Mouse (Mus musculus): ENCODE measurements around the gene Hspa12b. TPM values are rescaled to one million over a fixed set of nuclear protein-coding genes. Genes with fewer than 3 reads are reported as not detected.
A peak's percentile ranks its signal among the peaks of the same experiment; 100 is the strongest.
"Not testable (repeated sequence)": the region's sequence is repeated elsewhere in the genome, so short reads cannot be mapped to it uniquely, and the experiment has no call there.

The Hspa12b gene
- polyA plus RNA-seq, 1 experiment from 2014 or later: 9.1 TPM

DNA sequence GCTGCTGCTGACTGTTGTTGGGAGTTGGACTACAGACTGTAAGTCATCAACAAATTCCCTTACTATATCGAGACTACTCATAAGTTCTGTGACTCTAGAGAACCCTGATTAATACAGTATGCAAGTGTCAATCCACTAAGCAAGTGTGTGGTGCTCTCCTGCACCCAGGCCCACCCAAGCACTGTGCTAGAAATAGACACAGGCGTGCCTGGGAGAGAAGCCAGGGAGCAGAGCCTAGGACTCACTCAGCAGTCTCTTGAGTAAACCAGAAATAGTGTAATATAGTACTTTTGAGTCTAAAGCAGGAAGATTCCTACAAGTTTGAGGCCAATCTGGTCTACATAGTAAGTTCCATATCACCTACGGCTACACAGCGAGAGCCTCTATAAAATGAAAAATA, 23.1 kb upstream of the Hspa12b start:
- 84% methylated on average over 4 of the region's 4 CpGs for WGBS
- Histone ChIP-seq H3K9me3 (no peaks in the 10 kb centered on the region), H3K27ac (no peak overlapping the region), H3K36me3 (no peaks in the 10 kb centered on the region), H3K27me3 (replicated peaks) (no peaks in the 10 kb centered on the region), H3K4me2 (replicated peaks) (no peak overlapping the region), H3K4me1 (replicated peaks) (no peaks in the 10 kb centered on the region), H3K9ac (no peak overlapping the region), H3K4me3 (replicated peaks) (no peak overlapping the region)
- ATAC-seq: no peak

DNA sequence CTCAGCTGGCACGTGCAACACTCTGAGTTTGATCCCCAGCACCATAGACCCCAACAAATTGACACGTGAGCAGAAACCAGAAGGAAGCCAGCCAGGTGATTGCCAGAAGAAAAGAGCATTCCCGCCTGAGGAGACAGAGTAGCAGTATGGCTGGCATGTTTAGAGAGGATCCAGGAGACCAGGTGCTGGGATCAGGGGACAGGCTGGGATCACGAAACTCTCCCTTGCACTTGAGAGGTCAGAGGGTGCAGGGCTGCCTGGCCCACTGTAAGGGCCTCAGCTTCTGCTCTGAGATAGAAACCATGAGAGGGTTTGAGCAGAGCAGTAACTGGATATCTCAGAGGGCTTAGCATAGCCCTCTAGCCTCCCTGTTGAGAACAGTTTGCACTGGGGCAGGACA, 22.0 kb upstream of the Hspa12b start:
- not testable (repeated sequence) for H3K27me3 ChIP-seq (replicated peaks); H3K27ac ChIP-seq; H3K4me2 ChIP-seq (replicated peaks); H3K9ac ChIP-seq; H3K4me3 ChIP-seq (replicated peaks); H3K9me3 ChIP-seq; ATAC-seq; H3K4me1 ChIP-seq (replicated peaks); H3K36me3 ChIP-seq
- WGBS: 67% methylated on average over 4 of the region's 4 CpGs

DNA sequence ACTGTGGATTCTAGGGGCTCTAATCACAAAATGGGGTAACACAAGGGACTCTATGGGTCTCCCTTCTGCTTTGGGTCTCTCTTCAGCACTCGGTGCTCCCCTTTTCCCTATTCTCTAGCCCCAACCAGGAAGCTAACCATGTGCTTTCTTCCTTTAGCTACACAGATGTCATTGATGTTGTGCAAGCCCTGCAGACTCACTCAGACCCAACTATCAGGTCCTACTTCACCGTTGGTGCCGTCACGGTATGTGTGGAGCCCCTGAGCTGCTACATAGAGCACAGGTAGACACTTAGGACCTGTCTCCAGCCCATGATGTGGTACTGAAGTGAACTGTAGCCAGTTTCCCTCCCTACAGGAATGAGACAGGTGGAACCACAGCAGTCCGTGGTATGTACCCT, 21.1 kb upstream of the Hspa12b start:
- WGBS: 86% methylated on average over 5 of the region's 5 CpGs
- Histone ChIP-seq H3K4me3 (replicated peaks) (no peak overlapping the region), H3K4me1 (replicated peaks) (no peaks in the 10 kb centered on the region), H3K9me3 (no peaks in the 10 kb centered on the region), H3K36me3 (no peaks in the 10 kb centered on the region), H3K9ac (no peak overlapping the region), H3K27me3 (replicated peaks) (no peaks in the 10 kb centered on the region), H3K27ac (no peak overlapping the region), H3K4me2 (replicated peaks) (no peak overlapping the region)
- ATAC-seq: no peak

DNA sequence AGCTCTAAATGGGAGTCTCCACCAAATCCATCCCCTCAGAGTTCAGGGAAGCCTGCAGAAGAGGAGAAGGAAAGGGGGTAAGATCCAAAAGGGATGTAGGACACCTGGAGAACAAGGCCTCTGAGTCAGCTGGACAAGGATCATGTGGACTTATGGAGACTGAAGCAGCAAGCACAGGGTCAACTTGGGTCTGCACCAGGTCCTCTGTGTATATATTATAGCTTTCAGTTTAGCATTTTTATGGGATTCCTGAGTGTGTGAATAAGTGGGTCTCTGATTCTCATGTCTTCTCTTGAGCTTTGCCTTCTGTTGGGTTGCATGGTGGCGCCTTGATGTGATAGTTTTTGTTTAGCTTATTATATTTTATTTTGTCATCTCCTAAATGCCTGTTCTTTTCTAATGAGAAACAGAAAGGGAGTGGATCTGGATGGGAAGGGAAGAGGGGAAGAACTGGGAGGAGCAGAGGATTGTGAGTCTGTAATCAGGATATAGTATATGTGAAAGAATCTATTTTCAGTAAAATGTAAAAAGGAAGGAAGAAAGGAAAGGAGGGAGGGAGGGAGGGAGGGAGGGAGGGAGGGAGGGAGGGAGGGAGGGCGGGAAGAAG, 8.0 kb upstream of the Hspa12b start:
- Histone ChIP-seq H3K4me3 (replicated peaks) (no peak overlapping the region), H3K27ac (no peak overlapping the region), H3K4me1 (replicated peaks) (no peaks in the 10 kb centered on the region), H3K9me3 (no peaks in the 10 kb centered on the region), H3K4me2 (replicated peaks) (no peak overlapping the region), H3K9ac (no peak overlapping the region), H3K27me3 (replicated peaks) (no peaks in the 10 kb centered on the region), H3K36me3 (no peaks in the 10 kb centered on the region)
- WGBS: 55% methylated on average over 2 of the region's 2 CpGs
- peak; percentile 75; the same call in 1 of the 2 replicates for ATAC-seq

DNA sequence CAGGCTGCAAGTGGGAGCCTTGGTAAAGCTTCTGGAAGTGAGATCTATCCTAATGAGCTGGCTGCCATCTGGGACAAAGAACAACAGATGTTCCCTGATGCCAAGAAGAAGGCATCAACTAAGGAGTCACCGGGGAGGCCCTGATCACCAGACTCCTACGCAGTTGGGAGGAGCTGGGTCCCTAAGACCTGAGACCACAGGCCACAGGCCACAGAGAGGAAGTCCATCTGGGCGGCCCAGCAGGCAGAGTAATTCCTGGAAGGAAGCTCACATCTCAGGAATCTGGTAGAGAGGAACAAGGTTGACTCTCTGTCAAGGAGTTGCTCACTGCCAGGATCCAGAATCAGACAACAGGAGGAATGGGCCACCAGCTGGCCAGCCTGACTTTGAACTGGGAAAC, 2.9 kb upstream of the Hspa12b start:
- 80% methylated on average over 3 of the region's 3 CpGs for WGBS

GRCm38 (mm10) chr2:131125157-131125963, 1.7 kb upstream of the Hspa12b start:
- ATAC-seq: no peak
- no peaks in the 10 kb centered on the region for H3K27me3 ChIP-seq (replicated peaks)
- peaks cover 16% of the 10 kb centered on the region for H3K4me1 ChIP-seq (replicated peaks)
- H3K4me2 ChIP-seq (replicated peaks): no peak overlapping the region
- H3K27ac ChIP-seq: no peak overlapping the region
- 92% methylated on average over 9 of the region's 9 CpGs for WGBS
- H3K9ac ChIP-seq: no peak overlapping the region
- no peaks in the 10 kb centered on the region for H3K36me3 ChIP-seq
- H3K9me3 ChIP-seq: no peaks in the 10 kb centered on the region
- no peak overlapping the region for H3K4me3 ChIP-seq (replicated peaks)

More for the DNA sequence above, 2.9 kb upstream of the Hspa12b start:
- Histone ChIP-seq H3K9me3 (no peaks in the 10 kb centered on the region), H3K36me3 (no peaks in the 10 kb centered on the region), H3K27me3 (replicated peaks) (no peaks in the 10 kb centered on the region), H3K4me1 (replicated peaks) (peaks cover 12% of the 10 kb centered on the region), H3K9ac (no peak overlapping the region), H3K27ac (no peak overlapping the region), H3K4me2 (replicated peaks) (no peak overlapping the region), H3K4me3 (replicated peaks) (no peak overlapping the region)
- ATAC-seq: no peak

- H3K4me1 ChIP-seq (replicated peaks): peaks cover 16% of the 10 kb centered on the region
- ATAC-seq: no peak
- no peak overlapping the region for H3K4me3 ChIP-seq (replicated peaks)
- peak overlapping the region; percentile 59; the same call in 1 of the 2 replicates for H3K9ac ChIP-seq
- H3K9me3 ChIP-seq: no peaks in the 10 kb centered on the region
- WGBS: 67% methylated on average over 9 of the region's 9 CpGs
- H3K27me3 ChIP-seq (replicated peaks): no peaks in the 10 kb centered on the region
- H3K27ac ChIP-seq: no peak overlapping the region
- H3K4me2 ChIP-seq (replicated peaks): no peak overlapping the region
- H3K36me3 ChIP-seq: no peaks in the 10 kb centered on the region
Observed at GRCm38 (mm10) chr2:131125964-131126815, 890 bp upstream of the Hspa12b start.

- Histone ChIP-seq H3K4me2 (replicated peaks) (peak overlapping the region; percentile 88), H3K27ac (no peak overlapping the region), H3K4me1 (replicated peaks) (peaks cover 16% of the 10 kb centered on the region), H3K4me3 (replicated peaks) (peak overlapping the region; percentile 47), H3K36me3 (no peaks in the 10 kb centered on the region), H3K9me3 (no peaks in the 10 kb centered on the region), H3K9ac (no peak overlapping the region), H3K27me3 (replicated peaks) (no peaks in the 10 kb centered on the region)
- no peak for ATAC-seq
- WGBS: 75% methylated on average over 5 of the region's 5 CpGs
Observed at GRCm38 (mm10) chr2:131128211-131128610, 1.1 kb downstream of the Hspa12b start.

GRCm38 (mm10) chr2:131128636-131129157, 1.6 kb downstream of the Hspa12b start:
- H3K9me3 ChIP-seq: no peaks in the 10 kb centered on the region
- ATAC-seq: no peak
- H3K36me3 ChIP-seq: no peaks in the 10 kb centered on the region
- H3K4me2 ChIP-seq (replicated peaks): peak overlapping the region; percentile 88; the same call in 1 of the 2 replicates
- peaks cover 16% of the 10 kb centered on the region for H3K4me1 ChIP-seq (replicated peaks)
- H3K4me3 ChIP-seq (replicated peaks): no peak overlapping the region
- no peaks in the 10 kb centered on the region for H3K27me3 ChIP-seq (replicated peaks)
- no peak overlapping the region for H3K9ac ChIP-seq
- no peak overlapping the region for H3K27ac ChIP-seq
- WGBS: 73% methylated on average over 3 of the region's 3 CpGs

GRCm38 (mm10) chr2:131129836-131130235, 2.8 kb downstream of the Hspa12b start:
- no peaks in the 10 kb centered on the region for H3K9me3 ChIP-seq
- ATAC-seq: no peak
- no peaks in the 10 kb centered on the region for H3K27me3 ChIP-seq (replicated peaks)
- no peak overlapping the region for H3K4me3 ChIP-seq (replicated peaks)
- WGBS: 56% methylated on average over 5 of the region's 5 CpGs
- peaks cover 5% of the 10 kb centered on the region; the same call in 1 of the 2 replicates for H3K36me3 ChIP-seq
- H3K9ac ChIP-seq: no peak overlapping the region
- no peak overlapping the region for H3K27ac ChIP-seq
- peaks cover 14% of the 10 kb centered on the region for H3K4me1 ChIP-seq (replicated peaks)
- no peak overlapping the region for H3K4me2 ChIP-seq (replicated peaks)

GRCm38 (mm10) chr2:131130849-131131248, 3.8 kb downstream of the Hspa12b start:
- Histone ChIP-seq H3K4me3 (replicated peaks) (no peak overlapping the region), H3K36me3 (peaks cover 5% of the 10 kb centered on the region; the same call in 1 of the 2 replicates), H3K4me1 (replicated peaks) (peaks cover 14% of the 10 kb centered on the region), H3K27me3 (replicated peaks) (no peaks in the 10 kb centered on the region), H3K4me2 (replicated peaks) (no peak overlapping the region), H3K27ac (no peak overlapping the region), H3K9me3 (no peaks in the 10 kb centered on the region), H3K9ac (no peak overlapping the region)
- WGBS: 66% methylated on average over 2 of the region's 2 CpGs
- ATAC-seq: no peak
